Mouse (Mus musculus) testis, adult 2 months (tissue): ENCODE results near the gene Pla2g2d. TPM values are rescaled to one million over a fixed set of nuclear protein-coding genes. Genes with fewer than 3 reads are reported as not detected.

ENCODE experiments used
- H3K27ac ChIP-seq: fragments of 200-500 bp; 2 replicates; pipeline ENCODE4 v1.5.1; 2012; ENCODE audit warnings: low read depth, low read length; ENCODE audit not compliant: control insufficient read depth, insufficient read depth
- H3K27me3 ChIP-seq: fragments of 200-500 bp; 2 replicates; pipeline ENCODE4 v1.6.1; 2012; ENCODE audit warnings: mild to moderate bottlenecking, low read length, moderate library complexity; ENCODE audit not compliant: control insufficient read depth, insufficient read depth
- H3K36me3 ChIP-seq: fragments of 200-500 bp; 2 replicates; pipeline ENCODE4 v1.6.1; 2012; ENCODE audit warnings: mild to moderate bottlenecking, low read length; ENCODE audit not compliant: control insufficient read depth, insufficient read depth
- H3K4me1 ChIP-seq: fragments of 200-500 bp; 2 replicates; pipeline ENCODE4 v1.6.1; 2012; ENCODE audit warnings: low read length; ENCODE audit not compliant: control insufficient read depth, insufficient read depth
- H3K4me3 ChIP-seq: fragments of 200-500 bp; 2 replicates; pipeline ENCODE4 v1.5.1; 2012; ENCODE audit warnings: low read depth, mild to moderate bottlenecking, low read length, moderate library complexity, mixed read lengths; ENCODE audit not compliant: control insufficient read depth
- CTCF ChIP-seq: fragments of 200-500 bp; IDR thresholded peaks from 2 replicates; pipeline ENCODE4 v1.5.1; 2012; ENCODE audit warnings: low read depth, mild to moderate bottlenecking, inconsistent platforms, low read length, moderate library complexity; ENCODE audit not compliant: control insufficient read depth, insufficient read depth, insufficient replicate concordance
- POLR2A ChIP-seq: fragments of 200-500 bp; IDR thresholded peaks from 2 replicates; pipeline ENCODE4 v1.6.1; 2012; ENCODE audit warnings: low read depth, mild to moderate bottlenecking, inconsistent platforms, low read length, moderate library complexity; ENCODE audit not compliant: control insufficient read depth
- polyA plus RNA-seq: library from polyadenylated mRNA; depleted of rRNA; stranded (reverse); fragments of >200 nt; gene quantifications from 2 replicates; pipeline ENCODE4 v1.2.3, GENCODE M21; 2012

The Pla2g2d gene
- polyA plus RNA-seq, 1 experiment = 0.36 TPM

- TF ChIP-seq POLR2A = no peak
- no peak for TF ChIP-seq CTCF
- H3K27ac ChIP-seq = no peak overlapping the region
- H3K4me1 ChIP-seq = no peaks in the 10 kb centered on the region; the same call in 1 of the 2 replicates
- H3K36me3 ChIP-seq = no peaks in the 10 kb centered on the region; the same call in 1 of the 2 replicates
- H3K27me3 ChIP-seq = no peaks in the 10 kb centered on the region
- H3K4me3 ChIP-seq = no peak overlapping the region
Observed at GRCm38 (mm10) chr4:138745884-138746283, 29.7 kb upstream of the Pla2g2d start.

DNA sequence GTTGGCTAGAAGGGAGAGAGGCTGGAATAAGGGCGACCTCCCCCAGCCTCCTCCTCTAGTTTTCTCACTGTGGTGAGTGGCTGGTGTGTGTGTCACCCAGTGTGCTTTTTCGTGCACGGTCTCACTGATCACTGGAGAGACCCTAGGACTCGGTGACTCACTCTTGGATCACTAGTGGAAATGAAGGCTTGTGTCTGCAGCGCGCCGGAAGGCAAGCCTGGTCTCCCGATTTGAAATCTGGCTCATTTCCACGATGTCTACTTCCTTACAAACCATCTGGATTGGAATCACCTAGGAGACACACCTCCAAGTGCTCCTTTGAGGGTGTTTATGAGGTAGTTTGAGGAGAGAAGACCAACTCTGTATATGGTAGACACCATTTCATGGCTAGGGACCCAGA is 28.7 kb upstream of the Pla2g2d start:
- Histone ChIP-seq H3K27ac (no peak overlapping the region), H3K36me3 (no peaks in the 10 kb centered on the region), H3K4me1 (no peaks in the 10 kb centered on the region; the same call in 1 of the 2 replicates), H3K27me3 (no peaks in the 10 kb centered on the region), H3K4me3 (no peak overlapping the region)
- no peak for TF ChIP-seq CTCF
- TF ChIP-seq POLR2A = no peak

GRCm38 (mm10) chr4:138747851-138748250 is 27.7 kb upstream of the Pla2g2d start:
- no peaks in the 10 kb centered on the region for H3K36me3 ChIP-seq
- no peak for TF ChIP-seq POLR2A
- TF ChIP-seq CTCF = no peak
- no peaks in the 10 kb centered on the region; the same call in 1 of the 2 replicates for H3K4me1 ChIP-seq
- H3K27ac ChIP-seq = no peak overlapping the region
- H3K4me3 ChIP-seq = no peak overlapping the region
- no peaks in the 10 kb centered on the region for H3K27me3 ChIP-seq

DNA sequence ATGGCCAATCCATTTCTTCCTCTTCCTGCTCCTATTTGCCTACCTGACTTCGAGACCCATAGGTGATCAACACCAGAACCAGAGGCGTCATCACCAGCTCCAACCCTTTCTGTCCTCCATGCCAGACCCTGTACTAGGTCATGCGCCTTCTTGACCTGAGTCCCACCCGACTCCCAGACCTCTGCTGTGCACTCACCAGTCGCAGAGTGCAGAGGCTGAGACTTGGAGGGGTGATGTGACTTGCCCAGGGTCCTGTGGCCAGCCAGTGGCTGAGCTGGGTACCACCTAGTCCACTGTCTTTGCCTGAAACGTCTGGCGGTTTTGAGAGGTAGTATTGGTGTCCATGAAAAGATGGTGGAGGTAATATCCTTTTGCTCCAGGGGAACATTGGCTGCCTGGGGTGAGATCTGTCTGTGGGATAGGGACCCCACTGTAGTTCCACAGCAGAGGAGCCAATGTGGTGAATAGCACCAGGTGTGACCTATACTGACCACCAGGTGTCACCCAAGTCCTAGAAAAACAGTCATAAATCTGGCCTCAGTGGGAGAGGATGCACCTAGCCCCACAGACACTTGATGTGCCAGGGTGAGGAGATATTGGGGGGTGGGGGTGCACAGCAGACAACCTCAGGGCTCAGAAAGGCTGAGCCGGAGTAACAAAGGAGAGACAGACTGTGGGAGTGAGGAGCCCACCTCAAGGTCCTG is 27.0 kb upstream of the Pla2g2d start:
- Histone ChIP-seq H3K27ac (no peak overlapping the region), H3K36me3 (no peaks in the 10 kb centered on the region), H3K27me3 (no peaks in the 10 kb centered on the region), H3K4me3 (no peak overlapping the region), H3K4me1 (no peaks in the 10 kb centered on the region; the same call in 1 of the 2 replicates)
- peak; percentile 26; the same call in 1 of the 2 replicates for TF ChIP-seq CTCF
- no peak for TF ChIP-seq POLR2A

DNA sequence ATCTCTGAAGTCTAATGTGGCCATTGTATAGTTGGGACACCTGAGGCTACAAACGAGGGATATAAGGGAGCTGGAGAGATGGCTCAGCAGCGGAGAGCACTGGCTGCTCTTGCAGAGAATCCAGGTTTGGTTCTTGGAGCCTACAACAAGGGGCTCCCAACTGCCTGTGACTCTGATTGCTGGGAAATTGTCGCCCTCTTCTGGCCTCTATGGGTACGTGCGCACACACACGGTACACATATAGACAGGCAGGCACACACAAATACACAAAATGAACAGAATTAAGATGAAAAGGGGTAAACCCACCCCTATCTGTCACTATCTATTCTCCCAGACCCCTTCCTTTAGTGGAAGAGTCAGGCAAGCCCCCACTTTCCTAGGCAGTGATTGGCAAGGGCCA is 22.9 kb upstream of the Pla2g2d start:
- Histone ChIP-seq H3K27me3 (no peaks in the 10 kb centered on the region), H3K4me1 (no peaks in the 10 kb centered on the region), H3K27ac (no peak overlapping the region), H3K36me3 (no peaks in the 10 kb centered on the region), H3K4me3 (no peak overlapping the region)
- TF ChIP-seq CTCF = peak; percentile 42; the same call in 1 of the 2 replicates
- no peak for TF ChIP-seq POLR2A

- H3K27ac ChIP-seq = no peak overlapping the region
- no peak overlapping the region for H3K4me3 ChIP-seq
- H3K4me1 ChIP-seq = no peaks in the 10 kb centered on the region
- no peaks in the 10 kb centered on the region for H3K27me3 ChIP-seq
- no peak for TF ChIP-seq CTCF
- no peaks in the 10 kb centered on the region for H3K36me3 ChIP-seq
Observed at GRCm38 (mm10) chr4:138753608-138754007, 21.9 kb upstream of the Pla2g2d start.

DNA sequence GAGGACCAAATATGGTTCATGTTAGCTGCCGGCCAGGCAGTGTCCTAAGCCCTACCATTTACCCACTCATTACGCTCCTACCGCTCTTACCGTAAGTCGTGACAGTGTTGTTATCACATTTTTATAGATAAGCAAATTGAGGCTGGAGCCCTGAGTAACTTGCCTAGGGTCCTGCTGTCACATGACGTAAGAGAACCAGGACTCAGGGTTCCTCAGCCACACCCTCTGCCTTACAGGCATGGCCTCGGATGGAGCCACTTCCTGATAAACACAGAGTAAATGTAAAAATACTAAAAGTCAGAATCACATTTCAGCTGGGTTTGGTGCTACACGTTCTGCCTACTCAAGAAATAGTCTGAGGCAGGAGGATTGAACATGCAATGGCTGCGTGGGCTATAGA is 21.1 kb upstream of the Pla2g2d start:
- no peak overlapping the region for H3K27ac ChIP-seq
- H3K4me1 ChIP-seq = no peaks in the 10 kb centered on the region
- H3K27me3 ChIP-seq = no peaks in the 10 kb centered on the region
- H3K4me3 ChIP-seq = no peak overlapping the region
- H3K36me3 ChIP-seq = no peaks in the 10 kb centered on the region
- TF ChIP-seq CTCF (no peak), POLR2A (no peak)
